Mouse (Mus musculus) naive thymus-derived CD4-positive, alpha-beta T cell, adult 2 months (primary cell): ENCODE data around the gene Ctdspl.

Experiments
- DNase-seq: peaks from one replicate; pipeline ENCODE4 v3.0.0-alpha.2; 2011; ENCODE audit warnings: low read depth

The Ctdspl gene

GRCm38 (mm10) chr9:118990490-118990889, 64.2 kb downstream of the Ctdspl start:
- DNase-seq: no peak

GRCm38 (mm10) chr9:118991750-118992585, 65.7 kb downstream of the Ctdspl start:
- DNase-seq: no peak

- no peak for DNase-seq
Measured at GRCm38 (mm10) chr9:118992586-118992955, 66.3 kb downstream of the Ctdspl start.

GRCm38 (mm10) chr9:118994524-118995227, 68.4 kb downstream of the Ctdspl start:
- no peak for DNase-seq

GRCm38 (mm10) chr9:118995539-118995938, 69.3 kb downstream of the Ctdspl start:
- no peak for DNase-seq

- DNase-seq: no peak
Measured at GRCm38 (mm10) chr9:118997241-118997640, 71.0 kb downstream of the Ctdspl start.

GRCm38 (mm10) chr9:119000196-119000595, 73.9 kb downstream of the Ctdspl start:
- no peak for DNase-seq

GRCm38 (mm10) chr9:119002267-119002666, 76.0 kb downstream of the Ctdspl start:
- DNase-seq: no peak

GRCm38 (mm10) chr9:119003990-119004702, 77.9 kb downstream of the Ctdspl start:
- no peak for DNase-seq

- DNase-seq: no peak
Measured at GRCm38 (mm10) chr9:119004703-119005076, 78.4 kb downstream of the Ctdspl start.

GRCm38 (mm10) chr9:119005303-119006029, 79.2 kb downstream of the Ctdspl start:
- DNase-seq: no peak

GRCm38 (mm10) chr9:119007266-119007665, 81.0 kb downstream of the Ctdspl start:
- no peak for DNase-seq

GRCm38 (mm10) chr9:119008871-119009270, 82.6 kb downstream of the Ctdspl start:
- DNase-seq: no peak

- no peak for DNase-seq
Measured at GRCm38 (mm10) chr9:119010156-119010710, 84.0 kb downstream of the Ctdspl start.

- DNase-seq: no peak
Measured at GRCm38 (mm10) chr9:119016785-119017507, 90.7 kb downstream of the Ctdspl start.

GRCm38 (mm10) chr9:119021731-119022130, 95.5 kb downstream of the Ctdspl start:
- DNase-seq: no peak

- no peak for DNase-seq
Measured at GRCm38 (mm10) chr9:119025263-119025662, 99.0 kb downstream of the Ctdspl start.

- DNase-seq: no peak
Measured at GRCm38 (mm10) chr9:119025832-119026331, 99.6 kb downstream of the Ctdspl start.

GRCm38 (mm10) chr9:119027337-119027736, 101.1 kb downstream of the Ctdspl start:
- DNase-seq: no peak

GRCm38 (mm10) chr9:119028226-119029195, 102.3 kb downstream of the Ctdspl start:
- no peak for DNase-seq
